Mouse (Mus musculus) intestine, embryonic 14.5 days (tissue): ENCODE results near the gene Pcbd2. TPM values are rescaled to one million over a fixed set of nuclear protein-coding genes. Genes with fewer than 3 reads are reported as not detected.
"Not testable (repeated sequence)": the region's sequence is repeated elsewhere in the genome, so short reads cannot be mapped to it uniquely, and the experiment has no call there.

Experiments
- ATAC-seq: fragments of 200-750 bp; cut with Nextera tagmentation; replicated peaks from 2 replicates; pipeline ENCODE4 v1.8.0; 2017; ENCODE audit warnings: low read depth, moderate number of reproducible peaks, moderate TSS enrichment, moderate library complexity; ENCODE audit not compliant: low FRiP score, low TSS enrichment
- DNase-seq: peaks from one replicate; pipeline ENCODE4 v3.0.0-alpha.2; 2018; ENCODE audit warnings: low spot score
- H3K27ac ChIP-seq: fragments of 300-500 bp; sonication (generic); 2 replicates; pipeline ENCODE4 v1.5.1; 2014; ENCODE audit warnings: low read depth, mild to moderate bottlenecking, control low read depth
- H3K27me3 ChIP-seq: fragments of 300-500 bp; sonication (generic); replicated peaks from 2 replicates; pipeline ENCODE4 v1.6.1; 2014; ENCODE audit warnings: low read length, control low read depth; ENCODE audit not compliant: control insufficient read depth, insufficient read depth
- H3K36me3 ChIP-seq: fragments of 300-500 bp; sonication (generic); 2 replicates; pipeline ENCODE4 v1.6.1; 2014; ENCODE audit warnings: low read length, control low read depth; ENCODE audit not compliant: control insufficient read depth, insufficient read depth
- H3K4me1 ChIP-seq: fragments of 300-500 bp; sonication (generic); replicated peaks from 2 replicates; pipeline ENCODE4 v1.6.1; 2014; ENCODE audit warnings: low read length, control low read depth, mixed read lengths; ENCODE audit not compliant: control insufficient read depth, insufficient read depth
- H3K4me2 ChIP-seq: fragments of 300-500 bp; sonication (generic); 2 replicates; pipeline ENCODE4 v1.6.1; 2014; ENCODE audit warnings: low read length
- H3K4me3 ChIP-seq: fragments of 300-500 bp; sonication (generic); 2 replicates; pipeline ENCODE4 v1.5.1; 2014; ENCODE audit warnings: low read depth, low read length, control low read depth, mixed read lengths
- H3K9ac ChIP-seq: fragments of 300-500 bp; sonication (generic); 2 replicates; pipeline ENCODE4 v1.6.1; 2014; ENCODE audit warnings: mild to moderate bottlenecking, low read length
- H3K9me3 ChIP-seq: fragments of 300-500 bp; sonication (generic); 2 replicates; pipeline ENCODE4 v1.6.1; 2016; ENCODE audit warnings: low read length, control low read depth; ENCODE audit not compliant: control insufficient read depth
- WGBS: fragments of 180-500 bp; shearing (Covaris S2); extraction: QIAGEN DNeasy Blood & Tissue Kit; methylation state at CpG from one replicate; pipeline ENCODE4 v1.1.7; 2014; 5-methylcytosine and 5-hydroxymethylcytosine counted together
- polyA plus RNA-seq: library from polyadenylated mRNA; unstranded; fragments of >200 nt; fragmentation: Nextera tagmentation; extraction: Ambion mirVana; gene quantifications from 2 replicates; pipeline ENCODE4 v1.2.1, GENCODE M21; 2014

The Pcbd2 gene
- polyA plus RNA-seq, 1 experiment from 2014 or later, result 60.1 TPM

DNA sequence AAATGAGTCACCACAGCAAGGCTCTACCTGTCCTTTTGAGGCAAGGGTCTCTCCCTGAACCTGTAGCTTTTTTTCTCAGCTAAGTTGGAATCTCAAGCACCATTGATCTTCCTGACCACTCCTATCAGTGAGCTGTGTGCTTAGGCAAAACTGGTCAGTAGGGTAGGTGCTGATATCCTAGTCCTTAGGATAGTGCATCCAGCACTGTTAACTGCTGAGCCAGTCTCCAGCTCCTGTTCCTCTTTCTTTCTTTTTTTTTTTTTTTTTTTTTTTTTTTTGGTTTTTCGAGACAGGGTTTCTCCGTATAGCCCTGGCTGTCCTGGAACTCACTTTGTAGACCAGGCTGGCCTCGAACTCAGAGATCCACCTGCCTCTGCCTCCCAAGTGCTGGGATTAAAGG is 31.2 kb upstream of the Pcbd2 start:
- not testable (repeated sequence) for H3K4me2 ChIP-seq, H3K27me3 ChIP-seq, H3K4me3 ChIP-seq, H3K9me3 ChIP-seq, H3K9ac ChIP-seq, DNase-seq, H3K27ac ChIP-seq, ATAC-seq
- Histone ChIP-seq H3K4me1 (peaks cover 14% of the 10 kb centered on the region), H3K36me3 (peaks cover 30% of the 10 kb centered on the region)
- 83% methylated on average over 1 of the region's 3 CpGs for WGBS

DNA sequence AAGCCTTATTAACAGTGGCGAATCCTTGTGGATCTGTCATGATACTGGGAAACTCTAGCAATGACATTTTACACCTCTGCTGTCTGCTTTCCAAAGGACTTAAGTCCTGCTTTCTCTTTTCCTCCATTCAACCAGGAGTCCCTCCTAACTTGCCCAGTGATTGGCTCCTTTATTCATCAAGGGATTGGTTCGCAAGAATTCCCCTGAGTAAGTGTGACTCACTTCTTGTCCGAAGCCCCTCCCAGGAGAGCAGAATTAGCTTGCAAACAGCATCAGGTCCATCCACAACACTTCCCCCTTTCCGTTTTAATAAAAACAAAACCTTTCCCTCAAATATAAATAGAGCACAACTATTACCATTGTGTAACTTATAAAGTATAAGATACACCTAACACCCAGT is 22.9 kb upstream of the Pcbd2 start:
- ATAC-seq, result no peak
- peaks cover 46% of the 10 kb centered on the region for H3K36me3 ChIP-seq
- no peak overlapping the region for H3K4me2 ChIP-seq
- H3K4me3 ChIP-seq, result no peak overlapping the region
- no peaks in the 10 kb centered on the region for H3K9me3 ChIP-seq
- no peak overlapping the region for H3K27ac ChIP-seq
- no peaks in the 10 kb centered on the region for H3K4me1 ChIP-seq
- H3K9ac ChIP-seq, result no peak overlapping the region
- 87% methylated on average over 4 of the region's 4 CpGs for WGBS
- DNase-seq, result no peak
- H3K27me3 ChIP-seq, result no peaks in the 10 kb centered on the region

DNA sequence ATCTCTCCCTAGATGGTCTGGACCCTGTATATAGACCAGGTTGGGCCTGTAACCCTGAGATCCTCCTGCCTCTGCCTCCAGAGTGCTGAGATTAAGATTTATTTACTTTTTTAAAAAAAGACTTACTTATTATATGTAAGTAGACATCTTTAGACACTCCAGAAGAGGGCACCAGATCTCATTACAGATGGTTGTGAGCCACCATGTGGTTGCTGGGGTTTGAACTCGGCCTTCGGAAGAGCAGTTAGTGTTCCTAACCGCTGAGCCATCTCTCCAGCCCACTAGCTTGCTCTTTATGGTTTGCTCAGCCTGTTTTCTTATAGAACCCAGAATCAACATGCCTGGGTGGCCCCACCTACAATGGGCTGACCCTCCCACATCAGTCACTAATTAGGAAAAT is 14.3 kb upstream of the Pcbd2 start:
- H3K4me1 ChIP-seq, result peaks cover 5% of the 10 kb centered on the region; the same call in 1 of the 2 replicates
- no peak for DNase-seq
- H3K4me2 ChIP-seq, result no peak overlapping the region
- H3K27ac ChIP-seq, result no peak overlapping the region
- H3K27me3 ChIP-seq, result no peaks in the 10 kb centered on the region
- H3K9ac ChIP-seq, result no peak overlapping the region
- no peaks in the 10 kb centered on the region for H3K9me3 ChIP-seq
- H3K36me3 ChIP-seq, result peaks cover 4% of the 10 kb centered on the region
- no peak overlapping the region for H3K4me3 ChIP-seq
- WGBS, result 91% methylated on average over 3 of the region's 3 CpGs
- no peak for ATAC-seq

DNA sequence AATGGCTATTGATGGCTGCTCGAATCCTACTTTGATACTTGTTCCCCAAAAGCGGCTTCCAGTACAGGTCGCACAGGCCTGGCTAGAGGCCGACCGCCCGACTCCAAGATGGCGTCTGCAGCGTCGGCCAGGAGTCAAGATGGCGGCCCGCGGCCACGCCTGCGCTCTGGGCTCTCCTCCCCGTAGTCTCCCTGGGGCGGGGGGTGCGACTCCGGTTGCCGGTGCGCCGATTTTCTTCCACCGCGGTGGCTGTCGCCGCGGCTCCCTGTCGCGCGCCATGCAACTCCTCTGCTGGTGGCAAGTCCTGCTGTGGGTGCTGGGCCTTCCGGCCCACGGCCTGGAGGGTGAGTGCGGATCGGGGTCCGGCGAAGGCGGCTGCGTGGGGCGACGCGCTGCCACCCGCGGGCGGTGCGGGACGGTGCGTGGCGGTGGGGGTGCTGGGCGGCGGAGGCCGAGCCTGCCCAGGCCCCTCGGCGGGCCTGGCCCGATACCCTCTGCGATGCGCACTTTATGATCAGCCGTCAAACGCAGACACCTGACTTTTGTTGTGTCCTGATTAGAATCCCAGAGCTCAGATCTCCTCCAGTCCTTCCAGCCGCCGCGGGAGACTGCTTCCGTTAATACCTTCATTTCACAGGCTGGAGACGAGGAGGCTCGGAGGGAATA is 12.5 kb upstream of the Pcbd2 start, which contains the start of gene Txndc15:
TSS of gene Txndc15 (plus strand) at position 150 of the 666 bp plus-strand sequence.
- Histone ChIP-seq H3K36me3 (peaks cover 19% of the 10 kb centered on the region), H3K9me3 (no peaks in the 10 kb centered on the region), H3K4me2 (peak within 1 kb of the TSS; percentile 67), H3K27me3 (no peaks in the 10 kb centered on the region), H3K4me3 (peak within 1 kb of the TSS; percentile 70), H3K9ac (peak within 1 kb of the TSS; percentile 80), H3K4me1 (peaks cover 5% of the 10 kb centered on the region; the same call in 1 of the 2 replicates), H3K27ac (peak within 1 kb of the TSS; percentile 66)
- under 1% methylated on average over 63 of the region's 63 CpGs for WGBS
- DNase-seq, result peak; percentile 94
- peak; percentile 95 for ATAC-seq

DNA sequence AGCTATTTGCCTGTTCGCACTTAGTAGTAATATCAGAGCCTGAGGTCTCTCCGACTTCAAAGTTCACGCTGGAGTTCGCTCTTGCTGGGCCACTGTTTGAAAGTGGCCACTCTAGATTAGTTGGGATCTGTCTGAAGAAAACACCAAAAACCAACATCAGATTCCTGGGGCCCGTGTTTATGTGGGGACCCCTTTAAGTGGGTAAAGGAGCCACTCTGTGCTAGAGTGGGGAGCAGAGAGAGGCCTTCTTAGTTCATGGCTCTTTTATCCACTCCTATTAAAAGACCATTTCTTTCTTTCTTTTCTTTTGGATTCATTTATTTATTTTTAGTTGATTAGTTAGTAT is 12.0 kb upstream of the Pcbd2 start:
- ATAC-seq, result 0 out of 2 replicates have a peak, but pooled peaks have one; percentile 1
- Histone ChIP-seq H3K9me3 (no peaks in the 10 kb centered on the region), H3K4me3 (peak overlapping the region; percentile 70), H3K27me3 (no peaks in the 10 kb centered on the region), H3K4me2 (peak overlapping the region; percentile 67), H3K4me1 (peaks cover 5% of the 10 kb centered on the region; the same call in 1 of the 2 replicates), H3K27ac (peak overlapping the region; percentile 66), H3K36me3 (peaks cover 22% of the 10 kb centered on the region), H3K9ac (peak overlapping the region; percentile 80)
- WGBS, result 11% methylated on average over 5 of the region's 5 CpGs
- DNase-seq, result no peak

DNA sequence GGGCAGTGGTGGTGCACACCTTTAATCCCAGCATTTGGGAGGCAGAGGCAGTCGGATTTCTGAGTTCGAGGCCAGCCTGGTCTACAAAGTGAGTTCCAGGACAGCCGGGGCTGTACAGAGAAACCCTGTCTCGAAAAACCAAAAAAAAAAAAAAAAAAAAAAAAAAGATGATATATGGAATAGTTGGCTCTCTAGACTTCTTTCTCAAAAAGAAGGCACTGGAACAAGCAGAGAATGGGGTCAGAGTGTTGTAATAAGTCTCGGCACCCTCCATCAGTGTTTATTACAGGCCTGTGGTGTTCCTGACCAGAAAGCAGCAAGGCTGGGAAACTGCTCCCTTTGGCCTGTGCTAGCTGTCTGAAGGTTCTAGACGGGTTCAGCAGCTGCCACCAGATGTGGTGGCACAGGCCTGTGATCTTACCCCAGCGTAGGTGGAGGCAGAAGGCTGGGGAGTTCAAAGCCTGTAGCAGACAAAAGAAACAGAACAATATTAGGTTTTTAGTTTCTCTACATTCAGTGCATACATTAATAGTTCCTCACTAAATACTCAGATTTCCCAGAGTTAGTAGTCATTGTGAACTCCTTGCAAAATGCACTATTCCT is 11.2 kb upstream of the Pcbd2 start:
- Histone ChIP-seq H3K9ac (no peak overlapping the region), H3K4me2 (no peak overlapping the region), H3K27me3 (no peaks in the 10 kb centered on the region), H3K9me3 (no peaks in the 10 kb centered on the region), H3K4me1 (peaks cover 5% of the 10 kb centered on the region; the same call in 1 of the 2 replicates), H3K4me3 (no peak overlapping the region), H3K36me3 (peaks cover 28% of the 10 kb centered on the region), H3K27ac (no peak overlapping the region)
- WGBS, result 84% methylated on average over 7 of the region's 7 CpGs
- ATAC-seq, result no peak
- DNase-seq, result no peak

DNA sequence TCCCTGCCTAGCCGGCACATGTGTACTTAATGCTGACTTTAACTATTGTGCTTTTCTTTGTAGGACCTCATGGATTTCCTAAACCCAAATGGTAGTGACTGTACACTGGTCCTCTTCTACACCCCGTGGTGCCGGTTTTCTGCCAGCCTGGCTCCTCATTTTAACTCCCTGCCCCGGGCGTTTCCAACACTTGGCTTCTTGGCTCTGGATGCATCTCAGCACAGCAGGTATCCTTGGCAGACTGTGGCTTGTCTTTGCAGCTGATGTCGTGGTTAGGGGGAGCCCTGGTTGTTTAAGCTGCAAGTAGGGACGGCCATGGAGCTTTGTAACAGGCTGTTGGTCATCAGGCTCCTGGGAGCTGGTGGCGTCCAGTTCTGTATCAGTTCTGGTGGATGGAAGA is 5.7 kb upstream of the Pcbd2 start:
- H3K27ac ChIP-seq, result no peak overlapping the region
- H3K4me2 ChIP-seq, result no peak overlapping the region
- peaks cover 76% of the 10 kb centered on the region for H3K36me3 ChIP-seq
- ATAC-seq (no peak), DNase-seq (no peak)
- WGBS, result 85% methylated on average over 8 of the region's 8 CpGs
- H3K9ac ChIP-seq, result no peak overlapping the region
- H3K4me3 ChIP-seq, result no peak overlapping the region
- H3K4me1 ChIP-seq, result no peaks in the 10 kb centered on the region
- no peaks in the 10 kb centered on the region for H3K27me3 ChIP-seq
- no peaks in the 10 kb centered on the region for H3K9me3 ChIP-seq

DNA sequence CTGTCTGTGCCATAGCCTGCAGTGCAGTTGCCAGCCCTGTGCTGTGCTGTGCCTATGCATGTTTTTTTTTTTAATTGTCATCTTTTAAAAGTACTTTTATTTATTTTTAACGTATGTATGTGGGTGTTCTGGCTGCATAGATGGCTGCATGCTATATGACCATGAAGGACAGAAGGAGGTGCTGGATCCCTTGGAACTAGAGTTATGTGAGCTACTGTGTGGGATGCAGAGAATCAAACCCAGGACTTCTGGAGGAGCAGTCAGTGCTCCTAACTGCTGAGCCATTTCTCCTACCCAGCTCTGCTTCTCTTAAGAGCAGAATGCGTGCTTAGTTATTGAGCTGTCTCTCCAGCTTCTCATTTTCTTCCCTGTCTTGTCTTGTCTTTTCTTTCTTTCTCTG is 5.2 kb upstream of the Pcbd2 start:
- 95% methylated on average over 2 of the region's 2 CpGs for WGBS
- Histone ChIP-seq H3K4me1 (no peaks in the 10 kb centered on the region), H3K27me3 (no peaks in the 10 kb centered on the region), H3K9ac (no peak overlapping the region), H3K4me2 (no peak overlapping the region), H3K27ac (no peak overlapping the region), H3K4me3 (no peak overlapping the region), H3K9me3 (no peaks in the 10 kb centered on the region), H3K36me3 (peaks cover 76% of the 10 kb centered on the region)
- ATAC-seq, result no peak
- no peak for DNase-seq
